Mouse (Mus musculus) layer of hippocampus, adult 2 months (tissue): ENCODE measurements around the gene Sclt1. TPM values are rescaled to one million over a fixed set of nuclear protein-coding genes. Genes with fewer than 3 reads are reported as not detected.

Source experiments
- DNase-seq, 2 experiments: peaks; one replicate each; pipeline ENCODE4 v3.0.0; 2022; ENCODE audit warnings: low spot score in 2 of 2
- H3K27ac ChIP-seq: fragments of 200-600 bp; 2 replicates; pipeline ENCODE4 v1.8.1; 2022
- H3K4me3 ChIP-seq: fragments of 200-600 bp; 2 replicates; pipeline ENCODE4 v1.8.1; 2022; ENCODE audit warnings: mild to moderate bottlenecking
- CTCF ChIP-seq: fragments of 200-600 bp; conservative IDR thresholded peaks from 2 replicates; pipeline ENCODE4 v1.8.1; 2022; ENCODE audit warnings: antibody characterized with exemption, mild to moderate bottlenecking, moderate library complexity
- total RNA-seq, 2 experiments: library from RNA; stranded (reverse); gene quantifications; 2 replicates each; pipeline ENCODE4 v1.2.3; 2021

The Sclt1 gene
- total RNA-seq, 2 experiments from 2014 or later, result 17.0 to 19.3 TPM

DNA sequence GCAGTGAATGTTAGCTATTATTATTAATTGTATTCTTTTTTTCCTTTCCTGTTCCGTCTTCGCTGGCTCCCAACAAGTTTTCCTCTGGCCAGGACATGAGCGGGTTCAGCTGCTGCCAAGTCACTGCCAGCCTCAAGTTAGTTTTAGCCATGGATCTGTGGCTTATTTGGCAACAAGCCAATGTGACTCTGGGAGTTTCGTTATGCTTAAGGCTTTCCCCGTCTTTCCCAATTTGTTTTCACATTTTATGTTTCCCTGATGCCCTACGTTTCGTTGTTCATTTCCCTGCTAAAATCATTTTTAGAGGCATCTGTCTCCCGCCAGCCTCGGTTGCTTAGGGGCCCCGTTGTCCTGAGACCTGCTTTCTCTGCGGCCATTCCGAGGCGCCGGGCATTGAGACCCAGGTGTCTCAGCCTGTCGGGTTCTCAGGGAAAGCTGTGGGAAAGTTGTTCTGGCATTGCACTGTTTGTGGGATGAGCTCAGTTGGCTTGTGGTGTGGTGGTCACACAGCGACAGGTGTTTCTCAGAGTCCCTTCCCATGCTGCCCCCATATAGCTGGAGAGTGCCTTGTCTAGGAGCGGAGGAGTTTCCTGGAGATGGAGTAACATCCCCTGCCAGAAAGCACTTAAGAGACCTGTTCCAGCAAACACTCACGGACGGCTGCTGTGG, 152.9 kb downstream of the Sclt1 start:
- TF ChIP-seq CTCF, result no peak
- H3K4me3 ChIP-seq, result no peak overlapping the region
- no peak for DNase-seq
- no peak overlapping the region for H3K27ac ChIP-seq

DNA sequence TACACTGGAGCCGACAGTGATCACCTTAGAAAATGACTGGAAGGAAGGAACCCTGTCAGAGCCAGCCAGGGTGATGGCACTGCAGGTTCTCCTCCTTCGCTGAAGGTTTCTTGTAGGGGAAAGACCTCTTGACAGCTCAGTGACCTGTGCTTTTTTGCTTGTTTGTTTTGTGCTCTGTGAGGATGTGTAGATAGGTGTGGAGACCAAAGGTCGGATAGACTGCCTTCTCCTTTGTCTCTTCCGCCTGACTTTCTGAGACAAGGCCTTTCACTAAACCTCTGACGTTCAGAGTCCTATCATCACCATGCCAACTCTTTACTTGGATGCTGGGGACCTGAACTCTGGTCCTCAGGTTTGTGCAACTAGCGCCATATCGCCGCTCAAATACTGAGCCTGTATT, 153.8 kb downstream of the Sclt1 start:
- DNase-seq, result no peak
- H3K4me3 ChIP-seq, result no peak overlapping the region
- TF ChIP-seq CTCF, result no peak
- no peak overlapping the region for H3K27ac ChIP-seq

DNA sequence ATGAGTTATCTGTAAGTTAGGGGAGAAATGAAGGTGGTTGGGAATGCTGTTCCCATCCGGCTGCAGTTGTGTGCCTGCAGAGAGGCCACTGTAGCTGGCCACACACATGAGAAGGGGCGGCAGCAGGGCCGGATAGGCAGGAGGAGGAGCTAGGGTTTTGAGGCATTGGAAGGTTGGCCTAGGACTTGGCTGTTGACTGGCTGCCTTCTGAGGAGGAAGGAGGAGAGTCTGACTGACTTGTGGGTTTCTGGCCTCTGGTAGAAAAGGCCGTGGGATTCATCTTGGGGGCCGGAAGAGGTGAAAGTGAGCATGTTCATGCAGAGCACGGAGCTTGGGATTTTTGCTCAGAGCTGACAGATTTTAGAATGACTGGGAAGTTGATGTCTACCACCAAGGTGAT, 154.7 kb downstream of the Sclt1 start:
- no peak overlapping the region for H3K4me3 ChIP-seq
- DNase-seq, result no peak
- no peak overlapping the region for H3K27ac ChIP-seq
- no peak for TF ChIP-seq CTCF

DNA sequence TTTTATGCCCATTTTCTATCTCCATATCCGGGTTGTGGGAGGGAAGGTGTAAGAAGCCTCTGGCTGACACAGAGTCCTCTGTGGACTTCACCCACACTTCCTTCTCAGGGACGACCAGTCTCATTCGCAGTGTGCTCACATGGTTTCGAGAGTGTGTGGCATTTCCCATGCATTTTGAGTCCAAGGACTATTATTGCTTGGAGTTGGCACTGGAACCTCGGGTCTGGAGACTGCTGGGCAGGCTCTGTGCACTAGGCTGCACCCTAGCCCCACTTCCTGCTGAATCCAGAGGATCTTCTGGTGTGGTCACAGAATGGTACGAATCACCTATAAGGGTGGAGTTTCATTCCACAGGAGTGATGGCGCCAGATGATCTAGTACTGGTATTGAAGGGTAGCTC, 155.4 kb downstream of the Sclt1 start:
- no peak for DNase-seq
- H3K27ac ChIP-seq, result no peak overlapping the region
- no peak for TF ChIP-seq CTCF
- no peak overlapping the region for H3K4me3 ChIP-seq

DNA sequence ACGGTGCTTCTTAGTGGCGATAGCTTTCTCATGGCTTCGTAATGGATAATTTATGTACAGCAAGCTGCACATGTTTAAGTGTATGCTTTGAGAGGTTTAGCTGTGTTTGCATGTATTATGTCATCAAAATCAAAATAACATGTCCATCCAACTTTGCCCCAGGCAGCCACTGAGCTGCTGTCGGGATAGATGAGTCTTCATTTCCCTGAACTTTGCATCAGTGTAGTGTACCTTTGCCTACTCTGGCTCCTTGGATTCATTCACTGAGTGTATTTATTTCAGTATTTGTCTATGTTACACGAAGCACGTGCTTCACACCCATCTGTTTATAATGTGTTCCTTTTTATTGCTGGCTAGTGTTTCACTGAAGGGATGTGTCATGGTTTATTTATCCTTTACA, 156.0 kb downstream of the Sclt1 start:
- no peak overlapping the region for H3K4me3 ChIP-seq
- no peak overlapping the region for H3K27ac ChIP-seq
- DNase-seq, result no peak
- no peak for TF ChIP-seq CTCF

DNA sequence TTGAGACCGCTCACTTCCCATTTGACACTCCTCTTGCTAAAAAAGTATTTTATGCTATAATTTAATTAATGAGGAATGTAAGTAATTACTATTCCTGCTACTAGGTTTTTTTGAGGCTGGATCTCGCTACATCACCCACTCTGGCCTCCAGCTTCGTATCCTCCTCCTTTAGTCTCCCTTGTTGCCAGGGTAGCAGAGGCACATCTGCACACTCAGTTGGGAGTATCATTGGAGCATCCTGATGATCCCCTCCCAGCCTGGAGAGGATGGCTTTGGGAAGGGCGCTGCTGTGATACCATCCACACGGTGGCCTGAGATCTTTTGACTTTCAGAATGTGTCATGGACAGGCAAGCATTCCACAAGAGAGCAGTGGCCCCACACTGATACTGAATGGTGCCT, 156.8 kb downstream of the Sclt1 start:
- Histone ChIP-seq H3K4me3 (no peak overlapping the region), H3K27ac (no peak overlapping the region)
- no peak for TF ChIP-seq CTCF
- DNase-seq, result no peak

DNA sequence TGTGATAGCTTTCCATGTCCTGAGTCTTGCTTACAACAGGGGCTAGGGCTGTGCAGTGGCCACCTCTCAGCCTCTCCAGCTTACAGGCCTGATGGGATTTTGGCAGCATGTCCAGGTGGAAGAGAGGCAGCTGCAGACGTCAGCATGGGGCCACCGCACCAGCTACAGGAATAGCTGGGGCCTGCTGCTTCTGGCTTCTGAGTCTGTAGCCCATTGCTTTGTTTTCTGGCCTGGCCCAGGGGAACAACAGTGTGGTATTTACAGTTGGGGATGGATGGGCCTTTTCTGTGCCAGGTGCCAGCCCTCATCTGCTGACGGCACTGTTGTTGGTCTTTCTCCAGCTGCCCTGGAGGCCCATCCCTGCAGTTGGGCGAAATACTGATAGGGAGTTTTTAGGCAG, 158.7 kb downstream of the Sclt1 start:
- Histone ChIP-seq H3K4me3 (no peak overlapping the region), H3K27ac (peak overlapping the region; percentile 12; the same call in 1 of the 2 replicates)
- no peak for TF ChIP-seq CTCF
- DNase-seq, result no peak

DNA sequence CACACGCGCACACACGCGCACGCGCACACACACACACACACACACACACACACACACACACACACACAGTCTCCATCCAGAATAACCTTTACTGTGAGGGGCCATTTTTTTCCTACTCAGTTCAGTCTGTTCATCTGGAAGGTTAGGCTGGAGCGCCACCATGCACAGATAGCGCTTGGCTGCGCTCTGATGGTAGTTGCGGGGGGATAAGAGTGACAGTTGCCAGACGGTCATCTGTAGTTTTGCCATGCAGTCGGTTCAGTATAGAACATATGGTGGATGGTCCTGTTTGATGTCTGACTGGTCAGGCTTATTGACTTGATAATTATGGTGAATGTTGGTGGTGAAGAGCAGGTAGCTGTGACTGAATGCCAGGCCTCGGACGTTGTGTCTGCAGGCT, 159.2 kb downstream of the Sclt1 start:
- no peak overlapping the region for H3K4me3 ChIP-seq
- H3K27ac ChIP-seq, result peak overlapping the region; percentile 12; the same call in 1 of the 2 replicates
- TF ChIP-seq CTCF, result no peak
- DNase-seq, result no peak

DNA sequence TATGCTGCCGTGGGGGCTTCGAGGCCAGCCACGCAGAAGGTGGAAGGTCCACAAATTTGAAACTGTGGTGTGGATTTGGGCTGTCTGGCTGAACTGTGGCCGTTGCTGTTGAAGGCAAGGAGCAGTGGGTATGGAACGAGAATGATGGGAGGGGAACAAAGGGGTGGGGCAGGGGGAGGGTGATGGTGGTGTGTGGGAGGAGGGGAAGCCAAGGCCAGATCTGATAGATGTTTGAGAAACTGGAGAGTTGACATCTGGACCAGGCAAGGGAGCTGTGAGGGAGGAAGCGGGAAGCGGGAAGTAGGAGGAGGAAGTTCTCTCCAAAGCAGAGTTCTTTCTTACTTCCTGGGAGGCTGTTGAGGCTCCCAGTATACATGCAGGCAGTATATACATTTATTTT, 160.1 kb downstream of the Sclt1 start:
- TF ChIP-seq CTCF, result no peak
- no peak overlapping the region for H3K4me3 ChIP-seq

DNA sequence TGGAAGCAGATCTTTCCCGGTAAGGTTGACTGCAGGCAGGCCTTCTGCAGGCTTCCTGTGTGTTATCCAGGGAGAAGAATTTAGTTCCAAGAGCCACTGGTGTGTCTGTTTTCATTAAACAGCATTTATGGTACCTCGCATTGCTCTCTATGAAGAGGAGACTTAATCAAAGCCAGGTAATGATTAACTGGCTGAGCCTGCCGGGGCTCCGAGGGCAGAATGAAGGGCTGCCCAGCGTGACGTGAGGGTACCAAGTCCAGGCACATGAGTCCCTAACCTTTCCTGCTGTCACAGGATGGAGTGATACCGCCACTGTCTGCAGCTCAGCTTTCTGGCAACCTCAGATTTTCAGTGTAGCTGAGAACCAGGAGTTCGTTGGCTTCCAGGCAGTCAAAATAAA, 160.9 kb downstream of the Sclt1 start:
- no peak overlapping the region for H3K4me3 ChIP-seq
- peak overlapping the region; percentile 67 for H3K27ac ChIP-seq
- TF ChIP-seq CTCF, result no peak
- DNase-seq, result no peak

More for the DNA sequence above, 160.1 kb downstream of the Sclt1 start:
- no peak for DNase-seq
- peak overlapping the region; percentile 67; the same call in 1 of the 2 replicates for H3K27ac ChIP-seq

DNA sequence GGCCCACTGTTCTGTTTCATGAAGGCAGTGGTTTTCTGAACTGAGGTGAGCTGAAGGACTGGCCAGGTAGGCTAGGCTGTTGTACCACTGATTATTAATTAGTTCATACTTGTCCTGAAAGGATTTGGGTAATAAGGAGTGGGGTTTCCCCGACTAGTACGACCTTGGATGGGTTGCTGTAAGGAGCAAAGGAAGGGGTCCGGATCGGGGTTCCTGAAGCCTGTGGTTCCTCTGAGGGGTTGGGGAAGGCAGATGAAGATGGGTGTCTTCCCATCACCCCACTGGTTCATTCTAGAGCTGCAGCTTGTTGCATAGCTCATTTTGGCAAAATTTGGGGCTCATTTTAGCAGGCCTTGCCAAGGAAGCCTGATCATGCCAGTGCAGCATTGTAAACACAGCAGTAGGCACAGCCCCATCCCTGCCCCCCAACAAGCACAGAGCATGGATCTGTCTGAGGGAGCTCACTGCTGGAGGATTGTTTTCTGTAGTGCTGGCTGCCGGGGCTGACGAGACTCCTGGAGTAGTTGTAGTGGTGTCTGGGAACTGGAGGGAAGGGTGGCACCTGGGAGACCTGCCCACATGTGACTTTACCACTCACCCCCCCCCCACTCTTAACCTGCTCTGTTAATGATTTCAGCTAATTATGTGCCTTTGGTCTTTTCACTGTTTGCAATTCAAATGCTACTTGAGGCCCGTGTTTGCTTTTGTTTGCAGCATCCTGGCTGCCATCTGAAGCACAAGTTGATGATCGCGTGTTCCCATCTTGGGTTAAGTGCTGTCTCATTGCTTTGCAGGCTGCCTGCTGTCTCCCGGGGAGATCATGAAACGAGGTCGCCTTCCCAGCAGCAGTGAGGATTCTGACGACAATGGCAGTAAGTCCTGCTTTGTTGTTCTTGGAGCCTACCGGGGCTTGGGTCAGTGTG, 161.7 kb downstream of the Sclt1 start:
- TF ChIP-seq CTCF, result no peak; the same call in 1 of the 2 replicates
- Histone ChIP-seq H3K4me3 (no peak overlapping the region), H3K27ac (peak overlapping the region; percentile 67)
- DNase-seq, result peak; percentile 61 to 72

DNA sequence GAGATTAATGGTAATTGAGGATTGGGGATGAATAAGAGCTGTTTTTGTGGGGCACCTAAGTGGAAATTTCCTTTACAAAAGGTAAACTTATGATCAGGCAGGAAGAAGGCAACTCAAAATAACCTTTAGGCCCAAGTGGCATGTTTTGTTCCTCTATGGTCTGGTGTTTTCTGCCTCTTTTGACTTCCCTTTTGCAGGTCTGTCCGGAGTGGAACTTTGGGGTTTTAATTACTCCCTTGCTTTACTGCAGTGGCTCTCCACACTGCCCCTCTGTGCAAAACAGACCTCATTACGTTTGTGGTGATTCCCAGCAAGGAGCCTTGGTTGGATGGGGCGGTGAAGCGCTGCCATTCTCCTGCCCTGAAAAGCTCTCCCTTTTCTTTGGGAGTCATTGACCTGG, 162.4 kb downstream of the Sclt1 start:
- H3K27ac ChIP-seq, result peak overlapping the region; percentile 67
- DNase-seq, result no peak
- no peak overlapping the region for H3K4me3 ChIP-seq
- no peak for TF ChIP-seq CTCF

DNA sequence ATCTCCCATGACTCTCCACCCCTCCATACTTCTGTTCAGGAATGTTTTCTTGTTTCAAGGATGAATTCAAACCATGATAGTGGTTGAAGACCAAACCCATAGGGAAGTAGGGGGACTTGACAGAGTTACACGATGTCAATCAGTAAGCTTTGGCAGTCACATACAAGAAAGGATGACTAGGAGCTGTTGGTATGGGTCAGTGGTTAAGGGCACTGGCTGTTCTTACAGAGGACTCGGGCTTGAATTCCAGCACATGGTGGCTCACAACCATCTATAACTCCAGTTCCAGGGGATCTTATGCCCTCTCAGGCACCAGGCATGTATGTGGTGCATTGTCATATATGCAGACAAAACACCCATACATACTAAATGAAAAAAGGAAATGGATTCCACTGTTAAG, 165.1 kb downstream of the Sclt1 start:
- Histone ChIP-seq H3K4me3 (no peak overlapping the region), H3K27ac (no peak overlapping the region)
- TF ChIP-seq CTCF, result no peak
- no peak for DNase-seq

Other genes starting within 250 kb of the Sclt1 start
- gene Jade1, start 186.8 kb downstream of the Sclt1 start, total RNA-seq, result 10 to 100 TPM; 34.4 to 35.9 TPM
- 10 to 100 TPM in 1 of 2 experiments, 1 to 10 TPM in 1; 9.6 to 13.4 TPM for gene D3Ertd751e, start 97 bp upstream of the Sclt1 start, total RNA-seq